Mouse (Mus musculus): ENCODE results near the gene Esrrb.

The Esrrb gene

DNA sequence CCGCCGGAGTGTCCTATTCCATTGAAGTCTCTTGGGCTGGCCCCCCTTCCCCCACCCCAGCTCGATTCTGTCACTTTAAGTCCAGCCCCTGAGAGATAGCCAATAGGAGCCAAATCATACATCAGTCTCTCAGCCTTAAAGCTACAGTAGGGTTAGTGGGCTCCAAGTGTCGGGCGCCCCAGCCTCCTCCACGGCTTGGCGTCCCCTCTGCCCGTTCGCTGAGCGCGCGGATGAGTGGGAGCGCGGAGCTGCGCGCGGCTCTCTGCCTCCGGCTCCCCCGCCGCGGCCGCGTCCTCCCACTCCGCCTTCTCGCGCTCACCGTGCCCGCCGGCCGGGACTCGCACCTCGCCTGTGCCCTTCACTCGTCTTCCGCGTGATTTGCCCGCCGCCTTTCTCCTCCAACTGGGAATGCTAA, 60.6 kb downstream of the Esrrb start:
- peak; percentile 28 to 48 for DNase-seq (ENCODE audit: low spot score in 2 of 2)

DNA sequence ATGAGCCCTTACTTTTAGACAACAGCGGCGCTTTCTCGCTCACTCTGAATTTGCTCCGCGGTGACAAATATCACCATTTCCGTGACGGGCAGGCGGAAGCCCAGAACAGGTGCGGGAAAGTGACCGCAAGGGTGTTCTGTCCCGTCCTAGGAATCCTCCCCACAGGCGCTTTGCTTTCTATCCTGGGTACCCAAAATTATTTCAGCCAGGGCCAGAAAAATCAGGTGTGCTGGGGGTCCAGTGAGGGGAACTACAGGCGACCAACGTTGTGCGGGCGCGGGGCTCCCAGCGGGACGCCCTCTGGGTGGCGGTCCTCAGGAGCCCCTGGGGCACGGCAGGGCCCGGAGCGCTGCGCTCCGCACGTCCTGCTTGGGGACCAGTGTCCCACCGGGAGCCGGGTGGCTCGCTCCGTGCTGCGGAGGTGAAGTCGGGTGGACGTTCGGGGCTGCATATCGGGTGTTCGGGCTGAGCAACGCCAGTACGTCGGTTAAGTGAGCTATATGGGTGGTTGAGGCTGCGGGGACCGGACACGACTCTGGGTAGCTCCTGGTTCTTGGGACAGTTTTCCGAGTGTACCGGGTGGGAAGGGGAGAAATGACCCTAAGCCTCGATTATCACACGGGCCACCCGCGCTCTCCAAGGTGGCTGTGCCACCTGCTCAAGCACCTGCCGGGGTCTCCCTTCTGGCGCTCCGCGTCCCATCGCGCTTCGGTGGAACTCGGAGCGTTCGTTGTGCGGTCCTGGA, 61.4 kb downstream of the Esrrb start:
- no peak for DNase-seq (ENCODE audit: low spot score in 2 of 2)

DNA sequence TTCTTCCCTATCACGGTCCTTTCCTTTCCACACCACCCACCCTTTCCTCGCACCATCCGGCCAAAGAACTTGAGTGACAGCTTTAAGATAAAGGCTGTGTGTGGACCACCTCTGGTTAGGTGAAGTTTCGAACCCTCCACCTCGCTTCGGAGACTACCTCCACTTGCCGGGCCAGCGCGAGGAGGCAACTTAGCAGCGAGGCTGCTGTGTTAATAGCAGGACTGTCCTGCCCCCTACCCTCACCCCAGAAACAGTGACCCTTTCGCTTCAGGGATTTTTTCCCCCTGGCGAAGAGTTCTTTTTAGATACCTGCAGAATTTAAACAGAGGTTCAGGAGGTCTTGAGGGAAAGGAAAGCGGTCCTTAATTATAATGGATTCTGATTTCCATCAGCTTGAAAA, 62.2 kb downstream of the Esrrb start:
- DNase-seq (ENCODE audit: low spot score in 2 of 2): no peak

DNA sequence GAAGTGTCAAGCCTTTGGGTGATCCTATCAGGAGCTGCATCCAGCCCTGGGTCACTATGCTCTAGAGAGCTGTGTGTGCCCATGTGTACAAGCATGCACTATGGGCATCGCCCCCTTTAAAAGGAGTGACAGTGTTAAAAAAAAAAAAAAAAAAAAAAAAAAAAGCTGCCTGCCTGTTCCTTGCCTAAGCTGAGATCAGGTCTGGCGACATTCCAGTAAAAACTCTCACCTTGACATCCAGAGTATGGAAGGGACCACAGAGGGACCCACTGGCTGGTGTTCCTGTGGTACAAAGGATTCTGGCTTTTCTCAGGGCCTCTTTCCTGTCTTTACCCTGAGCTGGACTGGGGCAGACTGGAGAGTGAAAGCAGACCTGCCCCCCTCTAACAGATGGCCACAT, 66.7 kb downstream of the Esrrb start:
- no peak for DNase-seq (ENCODE audit: low spot score in 2 of 2)

DNA sequence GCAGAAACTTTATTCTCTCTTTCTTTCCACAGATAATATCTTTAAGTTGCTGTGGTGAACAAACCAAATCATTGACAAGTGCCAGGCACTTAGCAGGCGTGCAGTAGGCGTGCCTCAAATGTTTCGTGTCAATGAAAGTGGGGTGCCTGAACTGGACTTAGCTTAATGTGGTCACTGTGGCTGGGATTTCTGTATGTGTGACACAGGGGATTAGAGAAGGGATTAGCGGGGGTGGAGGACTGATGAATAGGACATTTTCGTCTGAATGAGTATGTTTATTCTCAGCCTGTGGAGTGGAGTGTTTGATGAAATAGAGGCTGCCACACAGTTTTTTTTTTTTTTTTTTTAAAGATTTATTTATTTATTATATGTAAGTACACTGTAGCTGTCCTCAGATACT, 70.8 kb downstream of the Esrrb start:
- DNase-seq (ENCODE audit: low spot score in 2 of 2): no peak

DNA sequence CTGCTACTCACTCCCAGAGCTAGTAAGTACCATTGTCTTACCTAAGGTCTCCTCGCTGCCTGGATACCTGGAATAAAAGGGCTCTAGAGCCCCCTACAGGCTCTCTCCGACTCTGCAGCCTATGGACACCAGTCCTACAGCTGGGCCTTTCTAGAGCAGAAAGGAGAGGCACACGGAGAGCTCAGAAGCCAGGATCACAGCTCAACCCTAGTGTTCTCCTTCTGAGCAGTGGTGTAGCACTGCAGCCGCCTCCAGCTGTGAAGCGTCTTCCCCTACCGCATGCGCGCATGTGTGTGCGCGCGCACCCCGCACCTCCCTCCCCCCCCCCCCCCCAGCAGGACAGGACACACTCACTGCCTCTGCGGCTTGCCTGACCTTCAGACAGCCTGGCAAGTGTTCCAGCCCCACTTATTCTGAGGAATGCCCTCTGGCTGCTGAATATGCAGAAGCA, 72.5 kb downstream of the Esrrb start:
- peak; percentile 60 to 64 for DNase-seq (ENCODE audit: low spot score in 2 of 2)

DNA sequence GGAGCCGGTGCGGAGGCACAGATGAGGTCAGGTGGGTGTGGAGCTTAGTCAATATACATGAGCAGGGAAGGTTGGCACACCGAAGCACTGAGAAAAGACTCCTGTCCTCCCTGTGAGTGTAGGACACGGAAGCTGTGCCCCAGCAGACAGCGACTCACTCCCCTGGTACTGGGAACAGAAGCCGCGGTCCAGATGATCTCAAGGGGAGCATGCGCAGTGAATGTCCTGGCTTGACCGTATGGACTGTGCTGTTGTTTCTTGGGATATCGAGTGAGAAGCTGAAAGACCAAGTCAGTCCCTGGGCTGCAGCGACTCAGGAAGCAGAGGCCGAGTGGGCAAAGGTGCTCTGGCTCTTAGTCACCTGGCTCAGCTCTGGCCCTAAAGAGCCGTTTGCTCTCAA, 74.7 kb downstream of the Esrrb start:
- no peak for DNase-seq (ENCODE audit: low spot score in 2 of 2)

DNA sequence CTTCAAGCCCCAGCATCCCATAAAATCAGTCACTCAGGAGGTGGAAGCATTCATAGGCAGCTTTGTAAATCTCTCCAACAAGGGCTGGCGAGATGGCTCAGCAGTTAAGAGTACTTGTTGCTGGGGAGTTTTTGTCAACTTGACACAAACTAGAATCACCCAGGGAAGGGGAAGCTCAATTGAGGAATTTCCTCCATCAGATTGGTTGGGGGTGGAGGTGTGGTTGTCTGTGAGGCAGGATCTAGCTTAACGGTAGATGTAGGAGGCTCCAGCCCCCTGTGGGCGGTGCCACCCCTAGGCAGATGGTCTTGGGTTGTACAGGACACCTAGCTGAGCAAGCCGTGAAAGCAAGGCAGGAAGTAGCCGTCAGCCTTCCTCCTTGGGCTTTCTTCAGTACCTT, 89.9 kb downstream of the Esrrb start:
- no peak for DNase-seq (ENCODE audit: low spot score in 2 of 2)

DNA sequence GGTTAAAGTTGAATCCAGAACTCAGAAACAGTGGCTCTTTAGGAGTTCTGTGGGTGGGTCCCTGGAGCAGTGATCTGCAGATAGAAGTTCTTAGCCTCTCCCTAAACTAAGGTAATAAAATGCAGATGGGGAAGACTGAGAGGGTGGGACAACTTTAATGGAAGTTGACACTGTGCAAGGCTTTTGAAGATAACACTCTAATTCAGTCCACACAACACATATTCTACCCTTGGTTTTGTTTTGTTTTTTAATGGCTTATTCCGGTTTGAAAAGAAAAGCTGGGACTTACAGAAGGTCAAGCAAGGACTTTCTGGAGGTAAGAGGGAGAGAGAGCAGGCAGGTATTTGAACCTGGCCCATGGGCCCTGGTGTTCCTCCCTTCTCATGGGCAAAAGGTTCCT, 94.1 kb downstream of the Esrrb start:
- no peak for DNase-seq (ENCODE audit: low spot score in 2 of 2)

DNA sequence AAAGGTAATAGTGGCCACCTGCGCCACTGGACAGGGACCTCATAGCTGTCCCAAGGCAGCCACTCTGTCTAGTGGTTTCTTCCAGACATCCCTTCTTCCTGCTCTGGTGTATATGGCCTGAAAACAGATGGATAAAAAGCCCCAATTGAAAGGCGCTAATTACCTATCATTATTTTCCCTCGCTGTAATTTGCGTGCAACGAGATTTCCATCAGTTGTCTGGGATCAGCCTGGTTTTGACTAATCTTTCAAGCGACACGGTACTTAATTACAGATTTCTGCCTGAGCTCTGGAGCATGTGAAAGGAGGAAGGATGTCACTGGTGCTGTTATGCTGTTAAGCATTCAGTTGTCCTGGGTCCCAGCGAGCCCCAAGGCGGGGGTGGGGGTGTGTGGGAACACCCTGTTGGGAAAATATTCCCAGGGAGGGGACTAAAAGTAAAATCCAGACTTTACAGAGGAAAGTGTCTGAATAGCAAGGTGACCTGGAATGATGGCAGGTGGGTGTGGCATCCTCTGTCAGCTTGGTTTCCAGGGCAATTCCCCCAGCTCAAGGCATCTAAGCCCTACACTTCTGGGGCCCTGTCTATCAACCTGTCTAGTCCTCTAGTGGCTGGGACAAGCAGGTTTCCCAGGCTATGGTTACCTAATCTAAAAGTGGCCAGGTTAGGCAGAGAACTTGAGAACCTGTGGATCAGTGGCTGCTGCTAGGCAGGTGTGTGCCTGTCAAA, 102.0 kb downstream of the Esrrb start:
- DNase-seq (ENCODE audit: low spot score in 2 of 2): no peak

DNA sequence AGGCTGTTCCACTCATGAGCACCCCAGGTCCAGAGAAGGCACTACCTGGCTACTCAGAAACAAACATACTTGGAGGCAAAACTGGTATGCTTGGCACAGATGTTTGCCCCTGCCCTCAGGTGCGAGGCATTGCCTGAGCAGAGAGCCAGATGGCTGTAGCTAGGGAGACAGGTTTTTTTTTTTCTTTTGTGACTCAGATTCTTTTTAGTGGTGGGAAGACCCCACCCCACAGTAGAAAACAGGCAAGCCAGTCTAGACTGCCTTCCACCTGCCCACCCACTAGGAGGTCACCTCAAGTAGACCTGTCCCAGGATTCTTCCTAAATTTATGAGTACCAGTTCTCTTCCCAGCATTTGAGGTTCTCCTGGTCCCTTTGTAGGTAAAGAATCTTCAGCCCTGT, 103.5 kb downstream of the Esrrb start:
- DNase-seq (ENCODE audit: low spot score in 2 of 2): no peak

DNA sequence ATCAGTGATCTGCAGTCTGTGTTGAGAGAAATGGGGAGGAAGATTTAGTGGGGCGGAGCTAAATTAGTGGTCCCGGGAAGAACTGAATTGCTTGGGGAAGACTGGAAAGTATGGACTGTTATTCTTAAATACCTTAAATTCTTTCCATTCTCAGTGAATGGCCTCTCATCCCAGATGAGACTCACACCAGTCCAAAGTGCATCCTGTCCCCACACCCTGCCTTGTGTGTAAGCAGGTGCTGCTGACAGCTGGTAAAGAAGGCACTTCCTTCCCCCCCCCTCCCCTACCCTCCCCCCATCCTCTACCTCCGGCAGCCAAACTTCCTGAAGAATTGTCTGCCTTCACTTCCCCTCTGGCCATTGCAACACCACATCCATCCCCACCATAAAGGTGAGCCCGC, 105.3 kb downstream of the Esrrb start:
- DNase-seq (ENCODE audit: low spot score in 2 of 2): no peak

DNA sequence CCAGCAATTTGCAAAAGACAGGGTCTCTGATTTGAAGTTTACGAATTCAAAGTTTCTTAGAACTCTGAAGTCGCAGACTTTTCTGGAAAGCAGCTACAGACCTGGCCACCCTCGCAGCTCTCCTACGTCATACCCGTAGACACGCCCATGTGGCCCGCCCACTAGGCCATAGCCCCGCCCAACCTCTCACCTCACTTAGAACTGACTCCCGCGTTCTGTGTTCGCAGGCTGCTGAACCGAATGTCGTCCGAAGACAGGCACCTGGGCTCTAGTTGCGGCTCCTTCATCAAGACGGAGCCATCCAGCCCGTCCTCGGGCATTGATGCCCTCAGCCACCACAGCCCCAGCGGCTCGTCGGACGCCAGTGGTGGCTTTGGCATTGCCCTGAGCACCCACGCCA, 109.0 kb downstream of the Esrrb start:
- DNase-seq (ENCODE audit: low spot score in 2 of 2): no peak

DNA sequence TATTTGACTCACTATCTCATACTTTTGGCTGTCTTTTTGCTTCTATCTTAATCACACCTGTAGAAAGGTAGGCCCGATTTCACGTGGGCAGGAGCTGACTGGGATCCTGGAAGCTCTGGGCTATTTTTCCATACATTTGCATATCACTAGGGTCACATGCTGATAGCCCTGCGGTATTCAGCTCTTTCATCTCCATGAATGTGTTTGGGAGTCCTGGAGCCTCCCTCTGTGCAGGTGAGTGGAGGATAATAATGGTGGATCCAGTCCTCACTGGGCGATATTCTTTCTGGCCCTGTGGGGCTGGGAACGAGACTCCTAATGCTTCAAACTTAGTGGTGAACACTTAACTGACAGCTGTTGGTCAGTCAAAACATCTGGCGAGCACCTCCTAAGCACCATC, 110.0 kb downstream of the Esrrb start:
- DNase-seq (ENCODE audit: low spot score in 2 of 2): no peak

DNA sequence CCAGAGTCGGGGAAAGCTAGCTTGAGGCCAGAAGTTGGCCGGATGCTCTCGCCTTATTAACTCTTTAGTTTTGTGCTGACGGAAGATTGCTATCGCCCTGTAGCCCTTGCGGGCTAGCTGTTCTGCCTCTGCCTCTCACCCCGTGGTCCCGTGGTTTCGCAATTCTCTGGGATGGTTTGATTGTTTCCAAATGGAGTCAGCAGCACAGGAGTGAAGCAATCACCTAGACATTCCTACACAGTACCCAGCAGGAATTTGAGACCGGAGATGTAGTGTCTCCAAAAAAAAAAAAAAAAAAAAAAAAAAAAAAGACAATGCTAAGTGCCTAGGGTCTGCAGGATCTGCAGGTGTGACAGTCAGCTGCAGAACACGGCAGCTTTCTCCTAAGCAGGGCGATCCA, 112.7 kb downstream of the Esrrb start:
- no peak for DNase-seq (ENCODE audit: low spot score in 2 of 2)

DNA sequence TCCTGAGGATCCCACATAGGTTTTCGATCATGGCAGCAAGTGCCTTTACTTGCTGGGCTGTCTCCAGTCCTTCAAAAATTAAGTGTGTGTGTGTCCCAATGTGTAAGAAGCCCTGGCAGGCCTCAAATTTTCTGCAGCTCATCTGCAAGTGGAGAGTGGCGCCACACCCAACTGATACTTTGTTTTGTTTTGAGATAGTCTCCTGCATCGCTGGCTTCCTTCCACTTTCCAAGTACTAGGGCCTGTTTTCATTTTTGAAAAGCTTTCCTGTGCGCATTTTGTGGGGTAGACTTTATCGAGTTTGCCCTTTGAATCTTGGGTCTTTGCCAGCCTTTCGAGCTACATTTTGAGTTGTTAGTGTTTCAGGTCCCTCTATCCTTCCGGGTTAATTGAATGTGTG, 115.1 kb downstream of the Esrrb start:
- DNase-seq (ENCODE audit: low spot score in 2 of 2): no peak

DNA sequence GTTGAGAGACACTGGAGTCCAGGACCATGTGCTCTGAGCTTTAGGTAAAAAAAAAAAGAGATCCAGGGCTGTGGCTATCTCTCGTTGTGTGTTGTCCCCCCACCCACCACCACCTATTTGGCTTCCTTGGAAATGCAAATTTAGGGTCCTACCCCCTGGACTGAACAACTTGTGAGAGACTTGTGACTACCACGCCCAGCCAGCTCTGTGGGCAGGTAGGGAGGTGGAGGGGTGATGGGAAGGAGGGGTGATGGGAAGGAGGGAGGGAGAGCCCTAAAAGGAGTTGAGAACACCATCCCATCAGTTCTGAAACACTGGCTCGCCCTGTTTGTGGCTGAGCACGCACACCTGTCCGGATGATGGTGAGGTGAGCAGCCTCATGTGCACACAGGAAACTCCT, 118.0 kb downstream of the Esrrb start:
- DNase-seq (ENCODE audit: low spot score in 2 of 2): no peak

DNA sequence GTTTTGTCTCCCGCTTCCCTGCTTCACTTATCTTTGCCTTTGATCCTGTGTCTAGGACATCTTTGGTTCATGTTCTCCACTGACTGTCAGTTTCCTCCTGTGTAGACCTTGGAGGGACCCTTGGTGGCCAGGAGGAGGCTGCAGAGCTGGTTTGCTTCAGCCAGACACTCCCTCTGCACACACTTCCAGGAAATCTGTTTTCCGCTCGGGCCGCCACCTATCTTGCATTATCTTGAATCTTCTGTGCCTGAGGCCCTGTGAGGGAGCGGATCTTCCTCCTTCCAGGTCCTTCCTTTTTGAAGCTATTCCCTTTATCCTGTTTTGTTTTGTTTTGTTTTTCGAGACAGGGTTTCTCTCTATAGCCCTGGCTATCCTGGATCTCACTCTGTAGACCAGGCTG, 121.1 kb downstream of the Esrrb start:
- DNase-seq (ENCODE audit: low spot score in 2 of 2): no peak

DNA sequence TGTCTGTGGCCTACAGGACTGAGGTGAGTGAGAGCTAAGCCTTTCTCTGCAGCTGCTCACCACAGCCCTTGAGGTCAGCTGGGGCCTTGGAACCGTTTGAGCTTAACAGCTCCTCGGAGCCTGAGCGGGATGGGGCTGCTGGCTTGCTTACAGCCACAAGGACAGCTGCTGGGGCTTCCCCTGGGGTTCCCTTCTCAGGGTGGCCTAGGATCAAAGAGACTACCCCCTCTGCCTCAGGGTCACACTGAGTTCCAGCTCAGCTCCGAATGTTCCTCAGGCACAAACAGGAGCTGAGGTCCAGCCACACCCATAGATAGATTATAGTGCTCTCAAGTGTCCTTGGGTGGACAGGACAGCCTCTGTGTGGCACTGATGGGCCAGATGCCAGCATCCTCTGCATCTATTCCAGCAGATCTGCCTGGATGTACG, 122.5 kb downstream of the Esrrb start:
- no peak for DNase-seq (ENCODE audit: low spot score in 2 of 2)

DNA sequence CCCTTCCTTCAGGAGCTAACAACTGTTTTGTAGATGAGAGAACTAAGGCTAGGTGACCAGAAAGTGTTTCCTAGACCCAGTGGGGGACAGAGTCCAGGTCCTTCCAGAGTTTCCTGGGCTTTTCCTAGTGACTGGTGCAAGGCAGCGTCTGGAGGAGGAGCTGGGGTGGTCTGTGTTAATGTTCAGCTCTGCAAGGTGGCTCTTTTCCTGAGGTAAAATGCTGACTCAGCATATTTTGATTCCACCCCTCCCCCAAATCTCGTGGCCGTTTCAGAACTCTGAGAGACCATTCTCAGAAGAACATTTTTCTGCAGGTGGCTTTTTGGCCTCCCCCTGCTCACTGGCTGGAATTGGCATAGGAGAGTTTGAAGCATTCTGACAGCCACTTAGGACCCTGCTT, 127.1 kb downstream of the Esrrb start:
- no peak for DNase-seq (ENCODE audit: low spot score in 2 of 2)

DNA sequence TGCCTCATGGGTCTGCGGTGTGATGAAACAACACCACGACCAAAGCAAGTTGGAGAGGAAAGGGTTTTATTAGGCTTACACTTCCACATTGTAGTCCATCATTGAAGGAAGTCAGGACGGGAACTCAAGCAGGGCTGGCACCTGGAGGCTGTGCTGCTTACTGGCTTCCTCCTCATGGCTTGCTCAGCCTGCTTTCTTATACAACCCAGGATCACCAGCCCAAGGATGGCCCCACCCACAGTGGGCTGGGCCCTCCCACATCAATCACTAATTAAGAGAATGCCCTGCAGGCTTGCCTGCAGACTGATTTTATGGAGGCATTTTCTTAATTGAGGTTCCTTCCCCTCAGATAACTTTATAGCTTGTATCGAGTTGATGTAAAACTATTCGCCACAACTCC, 129.1 kb downstream of the Esrrb start:
- DNase-seq (ENCODE audit: low spot score in 2 of 2): no peak

DNA sequence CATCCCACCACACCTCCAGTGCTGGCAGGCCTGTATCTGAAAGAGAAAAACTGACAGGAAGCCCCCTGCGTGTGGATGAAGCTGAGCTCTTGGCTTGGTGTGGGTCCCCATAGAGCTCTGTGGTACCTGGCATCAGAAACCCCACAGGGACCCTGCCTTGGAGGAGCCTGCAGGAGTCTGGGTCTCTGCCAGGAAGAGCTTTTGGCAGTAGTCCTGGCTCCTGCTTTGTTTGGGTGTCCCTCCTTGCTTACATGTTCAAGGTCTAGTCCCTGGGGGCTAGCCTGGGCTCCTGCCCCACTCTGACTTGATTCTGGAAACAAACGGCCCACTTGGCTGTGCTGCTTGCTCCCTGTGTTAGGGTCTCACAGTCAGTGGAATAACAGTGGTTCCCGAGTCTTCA, 130.6 kb downstream of the Esrrb start:
- DNase-seq (ENCODE audit: low spot score in 2 of 2): no peak

DNA sequence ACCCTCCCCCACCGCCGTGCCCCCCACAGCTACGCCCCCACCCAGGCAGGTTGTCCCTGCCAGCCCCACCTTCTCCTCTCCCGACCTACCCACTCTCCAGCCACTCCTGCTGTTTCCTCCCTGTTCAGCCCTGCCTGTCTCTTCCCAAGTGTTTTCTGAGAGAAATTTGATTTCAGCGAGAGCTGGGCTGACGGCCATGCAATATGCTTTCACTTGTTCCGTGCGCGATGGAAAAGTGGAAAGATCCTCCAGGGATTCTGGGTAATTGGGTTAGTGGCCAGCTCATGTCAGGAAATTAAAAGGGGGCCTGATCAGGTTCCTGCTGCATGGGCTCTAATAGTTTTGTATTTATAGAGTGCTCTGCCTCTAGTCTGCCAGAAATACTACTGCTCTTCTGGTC, 131.9 kb downstream of the Esrrb start:
- DNase-seq (ENCODE audit: low spot score in 2 of 2): peak in 1 of 2 experiments; percentile 2

Data from right cerebral cortex, postnatal 36 days (tissue).